Mouse (Mus musculus) c-Kit-positive CD71-positive TER-119-positive erythroid progenitor cells, embryonic 14.5 days (primary cell): ENCODE data around the gene Lat.

Source experiments
- DNase-seq: peaks from one replicate; pipeline ENCODE4 v3.0.0-alpha.2; 2013; ENCODE audit warnings: low spot score

Lat gene

DNA sequence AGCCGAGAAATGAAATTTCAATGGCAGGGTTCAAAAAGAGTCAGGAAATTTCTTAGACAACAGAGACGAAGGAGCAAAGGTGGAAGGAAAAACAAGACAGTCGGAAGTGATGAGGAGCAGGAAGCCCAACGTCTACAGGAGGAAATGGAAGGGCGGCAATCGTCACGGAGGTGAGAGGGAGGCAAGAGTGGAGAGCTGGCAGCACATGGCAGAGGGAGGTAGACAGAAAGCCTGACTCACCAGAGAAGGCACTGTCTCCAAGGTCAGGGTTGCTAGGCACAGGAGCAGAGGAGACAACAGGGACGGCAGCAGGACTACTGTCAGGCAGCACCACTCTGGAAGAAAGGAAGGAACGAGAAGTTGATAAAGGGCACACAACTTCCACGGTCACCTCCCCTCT lies 1.7 kb downstream of the Lat start:
- no peak for DNase-seq

DNA sequence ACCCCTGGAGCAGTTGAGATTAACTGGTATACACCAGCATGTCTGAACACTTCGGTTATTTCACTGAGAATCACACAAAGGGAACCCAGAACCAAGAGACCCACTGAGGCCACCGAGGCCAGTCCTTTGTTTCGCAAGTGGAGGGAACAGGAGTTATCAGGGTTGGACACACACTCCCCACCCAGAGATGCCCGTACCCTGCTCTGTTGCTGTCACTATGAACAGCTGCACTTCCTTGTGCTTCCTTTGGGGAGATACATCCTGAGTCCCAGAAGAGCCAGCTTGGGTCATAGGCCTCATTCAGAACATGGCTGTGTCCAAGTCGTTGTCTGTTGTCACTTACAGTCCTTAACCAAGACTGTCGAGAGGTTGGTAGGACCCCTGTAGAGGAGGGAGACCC lies 6.3 kb downstream of the Lat start:
- DNase-seq, result no peak

DNA sequence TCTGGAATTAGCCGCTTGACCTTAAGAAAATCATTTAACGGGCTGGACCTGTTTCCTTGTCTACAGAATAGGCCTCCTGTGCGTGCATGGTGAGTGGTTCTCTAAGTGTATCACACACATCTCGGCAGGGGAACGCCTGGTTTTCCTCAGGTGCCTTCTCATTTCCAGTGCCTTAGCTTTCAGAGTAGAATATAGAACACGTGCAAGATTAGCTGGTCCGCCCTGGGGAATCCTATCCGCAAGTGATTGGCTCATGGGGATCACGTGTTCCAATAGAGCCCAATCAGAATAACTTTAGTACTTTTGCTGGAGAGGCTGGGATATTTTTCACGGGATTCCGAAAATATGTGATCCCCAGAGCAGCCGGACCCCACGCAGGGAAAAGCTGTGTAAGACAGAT lies 10.3 kb downstream of the Lat start:
- no peak for DNase-seq

DNA sequence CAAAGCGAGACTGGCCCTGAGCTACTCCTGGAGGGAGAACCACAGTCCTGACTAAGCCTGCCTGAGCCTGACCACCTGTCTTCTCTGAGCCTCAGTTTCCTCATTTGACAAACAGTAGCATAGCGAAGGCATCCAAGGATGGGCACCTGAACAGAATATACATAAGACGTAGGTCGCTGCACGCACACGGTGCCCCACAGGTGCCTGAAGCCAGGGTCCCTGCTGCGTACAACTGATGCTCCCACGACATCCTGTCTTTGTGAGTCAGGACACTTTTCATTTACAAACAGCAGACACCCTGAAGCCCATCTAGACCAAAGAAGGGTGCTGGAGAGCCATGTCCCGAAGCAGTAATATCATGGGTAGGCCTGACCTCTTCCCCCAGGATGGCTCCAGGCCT lies 11.0 kb downstream of the Lat start:
- no peak for DNase-seq

DNA sequence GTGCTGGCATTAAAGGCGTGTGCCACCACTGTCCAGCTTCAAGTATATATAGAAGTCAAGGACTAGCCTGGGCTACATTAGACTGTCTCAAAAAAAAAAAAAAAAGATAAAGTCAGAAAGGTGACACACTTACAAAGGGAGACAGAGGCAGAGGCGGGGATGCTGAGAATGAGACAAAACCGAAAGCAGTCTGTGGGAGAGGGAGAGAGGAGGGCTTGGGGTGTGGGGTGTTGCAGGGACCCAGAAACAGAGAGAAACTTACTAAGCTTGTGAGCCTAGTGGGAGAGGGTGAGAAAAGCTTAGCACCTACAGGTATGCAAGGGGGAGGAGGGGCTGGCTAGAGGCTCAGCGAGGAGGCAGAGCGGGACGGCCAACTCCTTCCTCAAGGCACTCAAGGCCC lies 11.5 kb downstream of the Lat start:
- no peak for DNase-seq

DNA sequence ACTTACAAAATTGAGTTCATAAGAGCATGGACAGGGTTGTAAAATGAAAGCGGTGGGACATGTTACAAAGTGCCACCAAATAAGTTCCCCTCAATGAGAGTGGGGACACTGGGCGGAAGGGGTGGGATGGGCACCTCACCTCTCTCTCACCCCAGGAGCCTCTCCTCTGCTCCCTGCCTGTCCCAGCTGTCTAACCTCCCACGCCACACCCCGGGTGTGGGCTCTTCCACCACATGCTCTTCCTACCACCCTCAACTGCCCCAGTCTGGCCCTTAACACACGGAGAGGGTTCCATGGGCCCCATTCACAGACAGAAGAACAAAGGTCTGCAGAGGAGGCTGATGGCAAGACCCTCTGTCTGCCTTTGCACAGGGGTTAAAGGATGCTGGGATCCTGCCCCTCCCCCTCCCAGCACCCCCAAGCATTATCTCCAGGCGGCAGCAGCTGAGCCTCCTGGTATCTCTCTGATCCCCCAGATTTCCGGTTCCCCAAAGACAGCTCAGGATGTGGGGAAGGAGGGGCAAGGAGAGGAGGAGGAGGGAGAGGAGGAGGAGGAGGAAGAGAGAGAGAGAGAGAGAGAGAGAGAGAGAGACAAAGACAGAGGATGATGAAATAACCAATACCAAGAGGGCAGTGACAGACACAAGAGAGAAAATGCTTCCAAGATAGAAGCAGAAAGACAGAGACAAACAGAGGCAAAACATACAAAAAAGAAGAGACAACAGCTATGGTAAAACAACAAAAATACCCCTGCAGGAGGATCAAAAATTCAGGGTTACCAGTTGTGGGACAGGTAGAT lies 12.4 kb downstream of the Lat start:
- DNase-seq, result peak; percentile 67

DNA sequence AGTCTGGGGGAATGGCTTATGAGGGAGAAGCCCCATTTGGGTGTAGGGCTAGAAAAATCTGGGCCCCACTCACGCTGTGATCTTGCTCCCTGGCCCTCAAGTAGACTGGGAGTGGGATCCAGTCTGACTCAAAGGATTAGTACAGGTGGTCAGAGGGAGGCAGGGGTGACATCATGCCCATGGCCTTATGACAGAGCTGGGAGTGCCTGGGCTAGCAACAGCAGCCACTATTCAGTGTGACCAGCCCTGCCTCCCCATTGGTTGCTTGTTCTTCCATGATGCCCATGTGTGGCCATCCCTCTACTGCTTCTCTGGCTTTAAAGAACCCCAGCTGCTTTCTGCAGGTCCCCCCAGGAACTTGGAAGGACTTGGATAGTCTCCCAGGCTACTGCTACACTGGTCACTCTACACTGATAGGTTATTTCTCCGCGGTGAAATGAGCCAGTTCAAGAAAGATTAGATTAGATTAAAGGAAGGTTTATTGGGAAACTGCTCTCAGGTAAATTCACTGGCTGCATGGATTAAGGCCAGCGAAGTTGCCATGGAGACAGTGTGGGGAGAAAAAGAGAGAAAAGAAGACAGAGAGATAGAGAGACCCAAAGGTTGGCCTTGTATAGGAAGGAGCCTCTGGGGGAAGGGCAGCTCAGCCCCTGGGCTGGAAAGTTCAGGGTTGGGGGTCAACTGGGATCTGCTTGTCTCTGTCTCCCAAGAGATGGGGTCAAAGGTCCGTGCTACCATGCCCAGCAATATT lies 13.3 kb downstream of the Lat start:
- DNase-seq, result no peak

DNA sequence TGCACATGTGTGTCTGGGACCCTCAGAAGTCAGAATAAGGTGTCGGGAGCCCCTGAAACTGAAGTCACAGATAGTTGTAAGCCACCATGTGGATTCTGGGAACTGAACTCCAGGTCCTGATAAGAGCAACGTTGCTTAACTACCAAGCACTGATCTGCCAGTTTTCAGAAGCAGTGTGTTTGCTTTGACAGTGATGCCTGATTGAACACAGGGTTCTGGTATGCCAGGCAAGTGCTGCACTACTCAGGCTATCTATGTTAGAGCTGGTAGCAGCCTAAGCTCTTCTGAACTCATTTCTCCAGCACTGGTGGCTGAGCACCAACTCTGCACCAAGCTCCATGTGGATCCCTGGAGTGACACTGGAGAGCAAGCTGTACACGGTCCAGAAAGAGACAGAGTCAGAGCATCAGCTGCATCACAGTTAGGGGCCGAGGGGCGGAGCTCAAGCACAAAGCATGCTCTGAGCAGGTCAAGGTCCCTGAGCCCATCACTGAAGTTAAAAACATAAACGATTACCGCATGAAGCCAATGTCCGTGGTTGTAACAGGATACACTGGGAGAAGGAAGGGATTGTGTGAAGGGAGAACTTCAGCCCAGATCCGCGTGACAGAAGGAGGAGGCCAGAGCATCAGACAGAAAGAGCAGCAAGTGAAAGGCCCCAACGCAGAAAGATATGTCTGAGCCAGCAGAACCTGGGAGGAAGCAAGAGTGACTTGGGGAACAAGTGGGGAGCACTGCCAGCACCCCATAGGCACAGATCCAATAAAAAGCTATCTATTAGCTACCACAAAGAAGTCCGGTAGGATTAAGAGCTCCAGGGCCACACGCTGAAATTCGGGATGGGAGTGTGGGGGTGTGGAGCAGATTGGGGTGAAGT lies 14.4 kb downstream of the Lat start:
- peak; percentile 20 for DNase-seq

DNA sequence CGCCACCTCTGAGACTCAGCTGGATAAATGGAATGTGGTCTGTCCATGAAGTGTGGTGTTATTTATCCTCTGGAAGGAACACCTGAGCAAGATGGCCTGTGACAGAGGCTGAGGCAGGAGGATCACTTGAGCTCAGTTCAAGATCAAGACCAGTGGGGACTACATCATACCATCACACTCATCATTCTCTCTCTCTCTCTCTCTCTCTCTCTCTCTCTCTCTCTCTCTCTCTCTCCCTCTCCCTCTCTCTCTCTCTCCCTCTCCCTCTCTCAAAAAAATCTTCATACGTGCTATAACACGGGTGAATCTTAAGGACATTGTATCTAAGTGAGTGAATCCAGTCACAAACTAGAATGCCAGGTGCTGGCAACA lies 15.4 kb downstream of the Lat start:
- DNase-seq, result no peak

DNA sequence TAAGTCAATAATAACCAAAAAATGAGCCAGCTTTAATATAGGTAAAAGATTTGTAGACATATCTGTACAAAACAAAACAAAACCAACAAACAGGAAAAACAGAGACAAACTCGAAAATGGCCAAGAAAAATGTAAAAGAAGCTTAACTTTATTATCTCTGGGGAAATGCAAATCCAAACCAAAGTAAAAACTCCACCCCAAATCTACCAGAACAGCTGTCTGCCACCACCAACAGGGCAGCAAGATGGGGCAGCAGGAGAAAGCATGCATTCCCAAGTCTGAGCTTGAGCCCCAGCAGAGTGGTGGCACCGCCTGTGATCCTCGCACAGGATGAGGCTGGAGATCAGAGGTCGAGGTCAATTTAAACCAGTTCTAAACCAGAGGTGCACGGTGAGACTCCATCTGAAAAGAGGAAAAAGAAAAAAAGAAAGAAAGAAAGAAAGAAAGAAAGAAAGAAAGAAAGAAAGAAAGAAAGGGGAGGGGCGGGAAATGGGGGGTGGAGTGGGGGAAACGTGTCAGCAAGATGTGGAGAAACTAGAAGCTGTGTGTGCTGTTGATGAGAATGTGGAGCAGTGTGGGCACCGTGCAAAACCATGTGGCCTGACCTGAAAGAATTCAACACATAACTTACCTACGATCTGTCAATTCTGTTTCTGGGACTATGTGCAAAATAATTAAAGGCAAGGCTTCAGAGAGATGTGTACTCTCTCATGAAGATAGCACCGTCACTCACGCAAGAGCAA lies 15.9 kb downstream of the Lat start:
- DNase-seq, result no peak

DNA sequence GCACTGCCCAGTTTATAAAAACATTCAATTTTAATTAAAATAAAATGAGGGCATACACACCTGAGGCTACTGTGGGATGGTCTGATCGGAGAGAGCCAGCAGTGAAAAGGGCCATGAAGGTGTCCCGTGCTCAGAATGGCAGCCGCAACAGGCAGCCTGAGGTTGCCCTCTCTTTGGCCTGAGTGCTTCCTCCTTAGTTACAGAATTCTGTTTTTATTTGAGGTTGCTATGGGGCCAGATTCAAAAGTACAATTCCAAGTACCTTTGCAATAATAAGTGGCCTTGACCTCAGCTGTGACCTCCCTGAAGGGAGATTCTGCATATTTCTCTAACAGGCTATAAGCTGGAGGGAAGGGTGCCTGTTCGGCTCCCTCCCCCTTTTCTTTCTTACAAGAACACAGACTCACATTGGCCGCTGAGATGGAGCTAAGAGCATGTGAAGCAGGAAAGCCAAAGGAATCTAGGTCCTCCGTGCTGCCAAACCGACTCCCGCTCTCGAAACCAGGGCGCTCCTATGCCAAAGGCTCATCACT lies 17.9 kb downstream of the Lat start:
- DNase-seq, result no peak

DNA sequence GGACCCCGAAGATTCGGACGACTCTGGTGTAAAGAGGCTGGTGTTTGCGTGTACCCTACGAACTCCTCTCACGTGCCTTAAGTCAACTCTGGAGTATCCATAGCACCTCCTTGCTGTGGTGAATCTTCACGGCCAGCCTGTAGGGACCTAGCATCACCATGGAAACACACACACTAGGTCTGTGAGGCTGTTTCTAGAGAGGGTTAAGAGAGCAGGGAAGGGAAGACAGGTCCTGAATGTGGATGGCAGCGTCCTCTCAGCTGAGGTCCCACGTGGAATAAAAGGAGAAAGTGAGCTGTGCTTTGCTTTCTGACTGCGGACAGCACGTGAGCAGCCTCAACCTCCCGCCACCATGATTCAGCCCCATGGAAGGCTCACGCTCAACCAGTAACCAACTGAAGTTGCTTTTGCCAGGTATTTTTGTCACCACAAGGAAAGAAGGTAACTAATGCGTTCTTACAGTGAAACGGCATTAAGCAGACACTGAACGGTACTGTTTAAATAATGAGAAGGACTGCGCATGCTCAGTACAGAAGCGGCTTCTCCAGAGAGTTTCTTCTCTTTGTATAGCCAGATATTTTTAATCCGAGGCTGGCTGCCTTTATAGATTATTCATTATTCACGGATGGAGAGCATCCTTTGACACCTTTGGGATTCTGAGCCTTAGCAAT lies 18.5 kb downstream of the Lat start:
- no peak for DNase-seq

DNA sequence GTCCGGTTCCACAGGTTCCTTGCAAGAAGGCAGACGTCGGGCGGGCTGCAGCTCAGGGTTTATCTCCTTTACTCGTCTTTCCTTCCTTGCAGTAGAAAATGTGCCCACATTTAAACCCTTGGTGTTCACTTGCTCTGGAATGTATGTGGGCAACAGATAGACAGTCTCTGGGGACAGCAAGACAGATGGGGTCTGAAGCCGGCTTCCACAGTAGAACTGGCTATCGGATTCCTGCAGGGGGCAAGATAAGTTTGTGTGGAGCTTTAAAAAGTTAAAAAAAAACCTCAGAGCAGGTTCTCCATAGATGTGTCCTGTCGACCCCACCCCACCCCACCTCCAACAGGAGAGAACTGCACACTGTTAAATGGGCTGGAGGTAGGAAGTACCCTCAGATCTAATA lies 21.1 kb downstream of the Lat start:
- DNase-seq, result no peak

DNA sequence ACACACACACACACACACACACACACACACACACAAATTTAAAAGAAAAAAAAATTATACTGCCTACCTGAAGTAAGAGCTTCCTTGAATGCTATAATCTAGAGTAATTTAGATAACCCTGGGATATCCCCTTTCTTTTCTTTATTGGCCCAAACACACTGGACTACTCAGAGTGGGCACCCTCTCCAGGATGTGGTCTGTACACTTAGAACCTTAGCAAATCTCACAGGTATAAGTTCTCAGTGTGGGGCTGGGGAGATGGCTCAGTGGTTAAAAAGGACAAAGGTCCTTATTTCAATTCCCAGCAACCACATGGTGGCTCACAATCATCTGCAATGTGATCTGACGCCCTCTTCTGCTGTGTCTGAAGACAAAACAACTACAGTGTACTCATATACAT lies 22.3 kb downstream of the Lat start:
- no peak for DNase-seq

DNA sequence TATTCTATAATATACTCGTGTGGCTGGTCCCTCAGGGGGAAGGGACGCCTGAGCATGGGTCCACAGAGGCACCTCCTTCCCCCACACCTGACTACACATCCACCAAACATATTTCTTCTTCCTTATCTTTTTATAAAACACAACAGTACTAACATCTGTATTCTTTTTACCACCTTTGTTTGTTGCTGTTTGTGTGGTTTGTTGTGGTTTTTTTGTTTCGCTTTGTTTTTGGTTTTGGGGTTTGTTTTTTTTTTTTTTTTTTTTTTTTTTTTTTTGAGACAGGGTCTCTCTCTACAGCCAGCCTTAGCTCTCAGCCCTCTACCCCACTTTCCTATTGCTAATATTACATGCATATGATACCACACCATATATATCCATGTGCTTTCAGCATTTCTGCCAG lies 23.4 kb downstream of the Lat start:
- no peak for DNase-seq

DNA sequence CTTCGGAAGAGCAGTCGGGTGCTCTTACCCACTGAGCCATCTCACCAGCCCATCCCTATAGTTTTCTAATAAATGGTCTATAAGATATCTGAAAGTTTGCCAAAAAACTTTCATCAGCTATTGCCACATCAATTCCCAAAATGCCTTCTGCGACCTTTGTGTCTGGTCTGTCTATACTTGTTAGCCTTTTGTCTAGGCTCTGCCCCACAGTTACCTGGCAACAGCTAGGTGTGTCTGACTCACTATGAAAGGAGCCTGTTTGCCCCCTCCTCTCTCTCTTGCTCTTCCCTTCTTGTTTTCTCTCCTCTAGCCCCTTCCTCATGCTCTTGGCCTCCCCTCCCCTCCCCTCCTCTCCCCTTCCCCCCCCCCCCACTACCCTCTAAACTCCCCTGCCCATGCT lies 23.8 kb downstream of the Lat start:
- DNase-seq, result no peak

DNA sequence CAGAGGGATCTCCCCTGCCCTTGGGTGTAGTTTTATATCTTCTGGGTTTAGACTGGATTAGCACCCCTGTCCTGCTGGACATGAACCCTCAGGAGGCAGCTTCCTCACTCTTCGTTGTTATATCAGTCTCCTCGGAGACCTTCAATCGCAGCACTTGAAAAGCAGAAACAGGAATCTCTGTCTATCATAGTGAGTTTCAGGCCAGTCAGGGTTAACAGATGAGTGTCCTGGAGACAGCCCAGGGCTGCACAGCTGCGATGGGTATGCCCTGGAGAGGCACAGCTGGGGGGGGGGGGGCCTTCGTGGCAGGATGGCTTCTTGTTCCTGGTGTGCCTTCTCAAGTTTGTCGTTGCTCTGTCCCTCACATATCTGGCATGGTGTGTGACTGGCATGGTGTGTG lies 28.5 kb downstream of the Lat start:
- no peak for DNase-seq

DNA sequence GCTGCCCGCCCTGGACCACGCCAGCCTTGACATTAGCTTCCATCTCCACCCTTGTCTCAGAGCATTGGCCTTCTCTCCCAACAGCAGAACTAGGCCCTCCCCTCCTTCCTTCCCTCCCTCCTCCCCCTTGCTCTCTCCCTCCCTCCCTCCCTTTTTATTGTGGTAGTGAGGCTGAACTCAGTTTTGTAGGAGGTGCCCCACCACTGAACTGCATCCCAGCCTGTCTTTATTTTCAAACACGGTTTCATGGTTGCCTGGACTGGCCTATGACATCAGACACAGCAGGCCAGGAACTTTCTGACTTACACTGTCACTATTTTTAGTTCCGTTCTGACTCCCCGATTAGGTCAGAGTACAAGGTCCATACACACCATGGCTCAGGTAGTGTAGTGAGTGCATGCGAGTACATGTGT lies 29.2 kb downstream of the Lat start:
- no peak for DNase-seq

DNA sequence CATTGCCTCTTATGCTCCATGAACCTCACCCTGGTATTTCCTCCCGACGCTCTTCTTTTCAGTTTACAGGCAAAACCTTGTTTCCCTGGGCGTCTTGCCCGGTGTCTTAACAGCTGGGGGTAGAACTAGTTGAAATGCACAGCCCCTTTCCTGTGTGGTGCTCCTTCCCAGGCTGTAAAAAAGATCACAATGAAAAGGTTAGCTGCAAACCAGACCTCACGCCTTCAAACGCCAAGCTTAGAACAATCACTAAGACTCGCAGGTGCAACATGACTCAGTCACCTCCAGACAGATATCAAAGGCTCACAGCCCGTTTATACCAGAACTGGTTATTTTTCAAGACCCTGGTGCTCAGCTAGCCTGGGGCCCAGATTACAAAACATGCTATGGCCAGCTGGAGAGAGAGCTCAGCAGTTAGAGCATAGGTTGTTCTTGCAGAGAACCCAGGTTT lies 29.8 kb downstream of the Lat start:
- no peak for DNase-seq

DNA sequence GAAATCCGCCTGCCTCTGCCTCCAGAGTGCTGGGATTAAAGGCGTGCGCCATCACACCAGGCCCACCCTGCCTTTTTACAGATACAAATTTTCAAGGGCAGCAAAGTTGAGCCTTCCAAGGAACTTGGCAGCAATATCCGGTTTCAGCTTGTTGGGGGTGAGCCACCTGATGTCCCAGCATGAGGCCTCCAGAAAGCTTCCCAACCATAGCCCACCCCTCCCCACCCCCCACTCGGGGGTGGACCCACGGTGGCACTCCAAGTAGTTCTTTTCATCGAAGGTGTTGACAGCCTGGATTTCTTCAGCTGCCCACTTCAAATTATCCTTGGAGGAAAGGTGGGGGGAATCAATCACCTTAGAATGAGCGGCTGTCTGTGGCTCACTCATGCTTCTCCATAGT lies 30.5 kb downstream of the Lat start:
- no peak for DNase-seq

DNA sequence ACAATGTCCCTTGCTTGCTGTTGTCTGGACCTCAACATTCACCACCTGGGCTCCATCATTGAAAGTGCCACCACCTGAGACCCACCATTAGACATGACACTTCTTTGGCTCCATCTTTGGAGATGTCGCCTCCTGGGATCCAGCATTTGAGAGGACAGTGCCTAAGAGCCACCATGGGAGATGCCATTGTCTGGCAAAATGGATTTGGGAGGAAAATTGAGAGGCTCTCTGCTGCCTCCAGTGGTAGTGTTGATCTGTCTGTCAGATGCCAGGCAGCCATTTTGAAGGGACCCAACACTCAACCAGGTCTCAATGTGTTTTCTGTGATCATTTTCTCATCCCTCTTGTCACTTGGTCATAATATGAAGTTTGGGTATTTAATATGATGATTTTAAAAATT lies 33.8 kb downstream of the Lat start:
- no peak for DNase-seq
